Mouse (Mus musculus): Measurements from ENCODE around the gene Pcbp4.

Pcbp4 gene

GRCm38 (mm10) chr9:106433389-106433788 is 19.7 kb upstream of the Pcbp4 start:
- in situ Hi-C loops (cut with MboI; ENCODE audit: low pct_unique_long_range_greater_than_20kb in 1 of 2, low sequenced_read_pairs in 2 of 2, unreplicated experiment in 1 of 2) = no loop called here

DNA sequence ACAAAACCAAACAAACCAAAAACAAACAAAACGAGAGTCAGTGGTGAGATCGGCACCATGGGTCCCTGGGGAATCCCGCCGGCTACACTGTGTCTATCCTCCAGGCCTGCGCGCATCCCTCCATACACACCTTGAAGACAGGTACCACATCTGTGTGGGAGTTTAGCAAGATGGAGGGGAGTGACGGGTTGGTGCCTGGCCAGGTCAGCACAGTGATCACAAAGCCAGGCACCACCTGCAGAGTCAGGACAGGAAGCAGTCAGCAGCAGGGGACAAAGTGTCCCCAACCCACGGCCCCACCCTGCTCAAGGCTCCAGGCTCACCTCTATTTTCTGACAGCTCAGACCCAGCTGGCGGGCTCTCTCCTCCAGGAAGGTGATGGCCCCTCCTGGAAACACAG is 16.5 kb upstream of the Pcbp4 start:
- in situ Hi-C loops (cut with MboI; ENCODE audit: low pct_unique_long_range_greater_than_20kb in 1 of 2, low sequenced_read_pairs in 2 of 2, unreplicated experiment in 1 of 2) = no loop called here

DNA sequence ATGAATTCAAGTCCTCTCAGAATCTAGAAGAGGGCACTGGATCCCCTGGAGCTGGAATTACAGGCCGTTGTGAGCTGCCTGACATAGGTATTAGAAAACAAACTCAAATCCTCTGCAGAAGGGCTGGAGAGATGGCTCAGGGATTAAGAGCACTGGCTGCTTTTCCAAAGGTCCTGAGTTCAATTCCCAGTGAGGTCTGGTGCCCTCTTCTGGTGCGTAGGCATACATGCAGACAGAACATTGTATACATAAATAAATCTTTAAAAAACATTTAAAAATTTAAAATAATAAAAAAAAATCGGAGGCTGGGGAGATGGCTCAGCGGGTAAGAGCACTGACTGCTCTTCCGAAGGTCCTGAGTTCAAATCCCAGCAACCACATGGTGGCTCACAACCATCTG is 10.4 kb upstream of the Pcbp4 start:
- in situ Hi-C loops (cut with MboI; ENCODE audit: low pct_unique_long_range_greater_than_20kb in 1 of 2, low sequenced_read_pairs in 2 of 2, unreplicated experiment in 1 of 2) = no loop called here

GRCm38 (mm10) chr9:106444836-106445235 is 8.3 kb upstream of the Pcbp4 start:
- in situ Hi-C loops (cut with MboI; ENCODE audit: low pct_unique_long_range_greater_than_20kb in 1 of 2, low sequenced_read_pairs in 2 of 2, unreplicated experiment in 1 of 2) = no loop called here

- in situ Hi-C loops (cut with MboI; ENCODE audit: low pct_unique_long_range_greater_than_20kb in 1 of 2, low sequenced_read_pairs in 2 of 2, unreplicated experiment in 1 of 2) = no loop called here
Observed at GRCm38 (mm10) chr9:106447348-106447747, 5.7 kb upstream of the Pcbp4 start, which contains the start of the genes Abhd14b and Abhd14a. TSS of gene Abhd14b (plus strand) at chr9:106447459. TSS of gene Abhd14a (minus strand) at chr9:106447678.

- in situ Hi-C loops (cut with MboI; ENCODE audit: low pct_unique_long_range_greater_than_20kb in 1 of 2, low sequenced_read_pairs in 2 of 2, unreplicated experiment in 1 of 2) = no loop called here
Observed at GRCm38 (mm10) chr9:106447951-106448350, 5.1 kb upstream of the Pcbp4 start.

DNA sequence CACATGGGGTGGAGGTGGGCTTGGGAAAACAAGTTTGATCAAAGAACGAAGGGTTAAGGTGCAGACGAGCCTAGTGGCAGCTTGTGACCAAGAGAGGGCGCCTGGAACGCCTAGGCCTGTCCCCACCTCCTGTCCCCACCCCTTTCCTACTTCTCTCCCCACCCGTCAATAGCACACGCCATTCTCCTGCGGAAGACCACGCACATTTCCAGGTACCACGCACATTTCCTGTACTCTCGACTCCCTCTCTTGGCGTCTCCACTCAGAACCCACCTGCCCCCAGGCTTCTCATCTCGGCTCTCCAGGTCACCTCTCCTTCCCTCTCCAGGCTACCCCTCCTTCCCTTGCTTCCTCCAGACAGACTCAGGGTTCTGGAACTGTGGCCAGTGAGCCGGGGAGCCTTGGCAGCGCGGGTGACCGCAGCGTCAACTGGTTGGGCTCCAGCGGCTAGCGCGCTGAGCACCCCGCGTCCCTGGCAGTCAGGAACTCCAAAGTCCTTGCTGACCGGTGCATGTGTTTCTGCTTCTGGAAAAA is 4.5 kb upstream of the Pcbp4 start:
- in situ Hi-C loops (cut with MboI; ENCODE audit: low pct_unique_long_range_greater_than_20kb in 1 of 2, low sequenced_read_pairs in 2 of 2, unreplicated experiment in 1 of 2) = no loop called here

DNA sequence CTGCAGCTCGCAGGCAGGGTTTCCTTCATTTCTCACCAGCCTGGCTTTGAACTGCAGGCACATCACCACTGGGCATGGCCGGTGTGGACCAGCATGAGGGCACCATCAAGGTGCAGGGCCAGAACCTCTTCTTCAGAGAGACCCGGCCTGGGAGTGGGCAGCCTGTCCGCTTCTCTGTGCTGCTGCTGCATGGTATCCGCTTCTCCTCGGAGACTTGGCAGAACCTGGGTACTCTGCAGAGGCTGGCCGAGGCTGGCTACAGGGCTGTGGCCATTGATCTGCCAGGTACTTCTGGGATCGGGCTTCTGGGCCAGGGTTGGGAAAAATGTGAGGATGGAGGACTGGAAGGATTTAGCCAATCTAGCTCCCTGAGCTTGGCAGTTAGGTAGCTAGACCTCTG is 3.1 kb upstream of the Pcbp4 start:
- in situ Hi-C loops (cut with MboI; ENCODE audit: low pct_unique_long_range_greater_than_20kb in 1 of 2, low sequenced_read_pairs in 2 of 2, unreplicated experiment in 1 of 2) = no loop called here

- in situ Hi-C loops (cut with MboI; ENCODE audit: low pct_unique_long_range_greater_than_20kb in 1 of 2, low sequenced_read_pairs in 2 of 2, unreplicated experiment in 1 of 2) = no loop called here
Observed at GRCm38 (mm10) chr9:106450661-106451060, 2.4 kb upstream of the Pcbp4 start.

- in situ Hi-C loops (cut with MboI; ENCODE audit: low pct_unique_long_range_greater_than_20kb in 1 of 2, low sequenced_read_pairs in 2 of 2, unreplicated experiment in 1 of 2) = no loop called here
Observed at GRCm38 (mm10) chr9:106451298-106451697, 1.8 kb upstream of the Pcbp4 start.

DNA sequence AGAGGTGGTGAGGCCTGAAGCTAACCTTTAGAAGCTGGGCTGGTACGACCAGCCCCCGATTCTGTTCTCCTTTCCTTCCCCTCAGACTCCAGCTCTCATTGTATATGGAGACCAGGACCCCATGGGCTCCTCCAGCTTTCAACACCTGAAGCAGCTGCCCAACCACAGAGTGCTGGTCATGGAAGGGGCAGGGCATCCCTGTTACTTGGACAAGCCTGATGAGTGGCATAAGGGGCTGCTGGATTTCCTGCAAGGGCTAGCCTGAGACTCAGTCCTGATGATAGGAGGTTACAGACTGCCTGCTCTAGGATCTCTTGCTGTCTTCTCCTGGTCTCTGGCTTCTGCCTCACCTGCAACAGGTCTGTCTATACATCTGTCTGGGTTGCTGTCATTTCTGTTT is 1.2 kb upstream of the Pcbp4 start:
- in situ Hi-C loops (cut with MboI; ENCODE audit: low pct_unique_long_range_greater_than_20kb in 1 of 2, low sequenced_read_pairs in 2 of 2, unreplicated experiment in 1 of 2) = no loop called here

DNA sequence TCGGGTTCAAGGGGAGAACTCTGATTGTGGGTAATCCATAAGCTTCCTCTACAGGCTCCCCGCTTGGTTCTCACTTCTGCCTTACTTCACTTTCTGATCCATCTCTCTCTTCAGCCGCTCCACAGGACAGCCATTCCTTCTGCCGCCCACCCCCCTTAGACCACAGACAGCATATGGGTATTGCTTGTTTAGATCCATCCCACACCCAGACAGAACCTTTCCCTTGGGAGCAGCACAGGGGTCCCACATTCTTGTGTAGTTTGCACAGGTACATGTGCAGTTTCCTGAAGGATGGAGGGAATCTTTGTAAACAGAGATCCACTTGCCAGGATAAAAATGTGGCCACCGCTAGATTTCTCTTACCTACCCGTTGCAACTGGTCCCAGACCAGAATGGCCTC is 740 bp upstream of the Pcbp4 start:
- in situ Hi-C loops (cut with MboI; ENCODE audit: low pct_unique_long_range_greater_than_20kb in 1 of 2, low sequenced_read_pairs in 2 of 2, unreplicated experiment in 1 of 2) = no loop called here

DNA sequence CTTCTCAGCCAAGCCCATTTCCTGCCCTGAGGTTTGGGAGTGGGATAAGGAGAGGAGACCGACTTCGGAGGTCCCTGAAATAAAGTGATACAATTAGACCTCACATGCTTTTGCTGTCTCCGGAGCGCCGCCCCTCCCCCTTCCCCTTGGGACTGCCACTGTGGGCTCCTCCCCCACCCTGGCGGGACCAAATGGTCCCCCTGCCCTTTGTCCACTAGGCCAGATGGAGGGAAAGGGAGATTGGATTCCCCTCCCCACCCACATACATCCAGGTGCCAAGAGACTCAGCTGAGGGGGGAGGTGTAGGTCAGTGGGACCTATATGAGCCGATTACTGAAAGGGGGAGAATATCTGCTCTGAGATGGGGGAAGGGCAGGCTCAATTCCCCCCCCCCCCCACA is 270 bp upstream of the Pcbp4 start:
- in situ Hi-C loops (cut with MboI; ENCODE audit: low pct_unique_long_range_greater_than_20kb in 1 of 2, low sequenced_read_pairs in 2 of 2, unreplicated experiment in 1 of 2) = no loop called here

- in situ Hi-C loops (cut with MboI; ENCODE audit: low pct_unique_long_range_greater_than_20kb in 1 of 2, low sequenced_read_pairs in 2 of 2, unreplicated experiment in 1 of 2) = no loop called here
Observed at GRCm38 (mm10) chr9:106454071-106454761, 1.1 kb downstream of the Pcbp4 start.

DNA sequence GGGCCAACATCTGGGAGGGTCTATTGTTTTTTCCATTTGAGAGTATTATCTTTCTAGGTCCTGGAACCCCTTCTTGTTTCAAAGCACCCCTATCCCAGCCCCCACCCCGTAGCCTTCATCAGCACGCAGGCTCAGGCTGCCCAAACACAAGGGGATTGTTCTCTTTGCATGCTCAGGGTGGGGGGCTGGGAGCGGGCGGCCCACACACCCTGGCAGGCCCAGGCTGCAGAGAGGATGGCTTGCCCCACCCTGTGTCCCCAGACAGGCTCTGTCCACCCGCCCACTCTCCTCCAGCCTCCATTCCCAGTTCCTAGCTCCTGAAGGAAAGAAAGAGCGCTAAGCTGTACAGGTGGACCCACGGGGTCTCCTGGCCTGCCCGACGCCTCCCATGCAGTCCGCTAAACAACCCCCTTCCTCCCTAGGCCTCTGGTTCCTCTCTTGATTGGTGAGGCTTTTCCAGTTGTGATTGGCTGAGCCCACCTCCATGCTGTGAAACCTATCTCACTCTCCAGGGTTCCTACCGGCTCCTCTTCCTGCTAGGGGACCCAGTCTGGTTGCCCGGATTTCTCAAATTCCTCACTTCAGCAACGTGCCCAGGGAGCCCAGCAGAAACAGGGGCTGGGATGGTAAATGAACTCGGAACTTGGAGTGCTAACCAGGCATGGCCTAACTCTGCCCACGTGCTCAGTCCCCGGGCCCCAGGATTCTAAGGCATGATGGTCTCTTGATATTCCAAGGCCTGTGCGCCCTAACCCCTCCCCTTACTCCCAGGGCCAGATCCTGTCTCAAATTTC is 2.0 kb downstream of the Pcbp4 start:
- in situ Hi-C loops (cut with MboI; ENCODE audit: low pct_unique_long_range_greater_than_20kb in 1 of 2, low sequenced_read_pairs in 2 of 2, unreplicated experiment in 1 of 2) = no loop called here

- in situ Hi-C loops (cut with MboI; ENCODE audit: low pct_unique_long_range_greater_than_20kb in 1 of 2, low sequenced_read_pairs in 2 of 2, unreplicated experiment in 1 of 2) = no loop called here
Observed at GRCm38 (mm10) chr9:106456325-106457162, 3.5 kb downstream of the Pcbp4 start.

- in situ Hi-C loops (cut with MboI; ENCODE audit: low pct_unique_long_range_greater_than_20kb in 1 of 2, low sequenced_read_pairs in 2 of 2, unreplicated experiment in 1 of 2) = no loop called here
Observed at GRCm38 (mm10) chr9:106457163-106457559, 4.1 kb downstream of the Pcbp4 start.

- in situ Hi-C loops (cut with MboI; ENCODE audit: low pct_unique_long_range_greater_than_20kb in 1 of 2, low sequenced_read_pairs in 2 of 2, unreplicated experiment in 1 of 2) = no loop called here
Observed at GRCm38 (mm10) chr9:106457920-106458319, 4.8 kb downstream of the Pcbp4 start.

GRCm38 (mm10) chr9:106459946-106460345 is 6.9 kb downstream of the Pcbp4 start:
- in situ Hi-C loops (cut with MboI; ENCODE audit: low pct_unique_long_range_greater_than_20kb in 1 of 2, low sequenced_read_pairs in 2 of 2, unreplicated experiment in 1 of 2) = no loop called here

Data from mouse embryonic stem cell (cell line).